Mouse (Mus musculus): ENCODE measurements at regions not wholly inside any gene's neighbourhood (a gene's known extent, or its start where the extent isn't known, plus 50 kb on each side); places are given as distances from the start of the nearest gene placed in this dataset.

GRCm38 (mm10) chr10:17203416-17204110, 519.5 kb upstream of the Cited2 start:
- Histone ChIP-seq H3K36me3 (ENCODE audit: control insufficient read depth, insufficient read depth, low read length) (no peaks in the 10 kb centered on the region), H3K27me3 (ENCODE audit: control insufficient read depth, insufficient read depth, low read length) (no peaks in the 10 kb centered on the region), H3K9me3 (ENCODE audit: control insufficient read depth, low read length) (no peaks in the 10 kb centered on the region), H3K4me3 (ENCODE audit: low read depth, low read length) (no peak overlapping the region), H3K4me2 (replicated peaks; ENCODE audit: low read depth, low read length) (no peak overlapping the region), H3K4me1 (replicated peaks; ENCODE audit: control insufficient read depth, insufficient read depth, low read length) (no peaks in the 10 kb centered on the region), H3K9ac (ENCODE audit: low read depth, low read length) (no peak overlapping the region), H3K27ac (ENCODE audit: low read depth, low read length) (no peak overlapping the region)
- WGBS = 83% methylated on average over 4 of the region's 4 CpGs
- peak; percentile 64 for ATAC-seq (ENCODE audit: low FRiP score)
- no peak for DNase-seq (ENCODE audit: low spot score)

DNA sequence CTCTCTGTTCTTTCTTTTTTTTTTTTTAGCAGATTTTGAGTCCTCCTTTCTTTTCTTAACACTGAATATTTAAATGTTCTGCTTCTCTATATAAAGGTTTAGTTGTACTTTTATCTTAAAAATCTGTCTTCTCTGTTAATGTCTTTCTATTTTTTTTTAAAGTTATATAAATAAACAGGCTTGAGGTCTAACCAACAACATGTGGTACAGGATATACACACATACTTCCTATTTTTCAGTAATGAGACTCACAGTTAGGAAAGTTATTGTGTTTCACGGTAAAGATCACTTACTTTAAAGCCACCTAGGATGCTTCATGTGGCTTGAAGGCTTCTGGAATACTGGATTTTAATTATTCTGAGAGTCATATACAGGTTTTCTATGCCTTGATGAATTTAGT, 518.9 kb upstream of the Cited2 start:
- Histone ChIP-seq H3K4me2 (replicated peaks; ENCODE audit: low read depth, low read length) (no peak overlapping the region), H3K4me1 (replicated peaks; ENCODE audit: control insufficient read depth, insufficient read depth, low read length) (no peaks in the 10 kb centered on the region), H3K9ac (ENCODE audit: low read depth, low read length) (no peak overlapping the region), H3K4me3 (ENCODE audit: low read depth, low read length) (no peak overlapping the region), H3K36me3 (ENCODE audit: control insufficient read depth, insufficient read depth, low read length) (no peaks in the 10 kb centered on the region), H3K27me3 (ENCODE audit: control insufficient read depth, insufficient read depth, low read length) (no peaks in the 10 kb centered on the region), H3K27ac (ENCODE audit: low read depth, low read length) (no peak overlapping the region), H3K9me3 (ENCODE audit: control insufficient read depth, low read length) (no peaks in the 10 kb centered on the region)
- WGBS = 74% methylated on average over 1 of the region's 1 CpGs
- ATAC-seq (ENCODE audit: low FRiP score) (no peak), DNase-seq (ENCODE audit: low spot score) (no peak)

GRCm38 (mm10) chr10:17212551-17213309, 510.3 kb upstream of the Cited2 start:
- Histone ChIP-seq H3K27ac (ENCODE audit: low read depth, low read length) (no peak overlapping the region), H3K36me3 (ENCODE audit: control insufficient read depth, insufficient read depth, low read length) (no peaks in the 10 kb centered on the region), H3K27me3 (ENCODE audit: control insufficient read depth, insufficient read depth, low read length) (no peaks in the 10 kb centered on the region), H3K9ac (ENCODE audit: low read depth, low read length) (no peak overlapping the region), H3K4me3 (ENCODE audit: low read depth, low read length) (no peak overlapping the region), H3K9me3 (ENCODE audit: control insufficient read depth, low read length) (no peaks in the 10 kb centered on the region), H3K4me1 (replicated peaks; ENCODE audit: control insufficient read depth, insufficient read depth, low read length) (peaks cover 2% of the 10 kb centered on the region; the same call in 1 of the 2 replicates), H3K4me2 (replicated peaks; ENCODE audit: low read depth, low read length) (no peak overlapping the region)
- ATAC-seq (ENCODE audit: low FRiP score) (peak; percentile 74), DNase-seq (ENCODE audit: low spot score) (peak; percentile 41)
- 26% methylated on average over 11 of the region's 12 CpGs for WGBS

DNA sequence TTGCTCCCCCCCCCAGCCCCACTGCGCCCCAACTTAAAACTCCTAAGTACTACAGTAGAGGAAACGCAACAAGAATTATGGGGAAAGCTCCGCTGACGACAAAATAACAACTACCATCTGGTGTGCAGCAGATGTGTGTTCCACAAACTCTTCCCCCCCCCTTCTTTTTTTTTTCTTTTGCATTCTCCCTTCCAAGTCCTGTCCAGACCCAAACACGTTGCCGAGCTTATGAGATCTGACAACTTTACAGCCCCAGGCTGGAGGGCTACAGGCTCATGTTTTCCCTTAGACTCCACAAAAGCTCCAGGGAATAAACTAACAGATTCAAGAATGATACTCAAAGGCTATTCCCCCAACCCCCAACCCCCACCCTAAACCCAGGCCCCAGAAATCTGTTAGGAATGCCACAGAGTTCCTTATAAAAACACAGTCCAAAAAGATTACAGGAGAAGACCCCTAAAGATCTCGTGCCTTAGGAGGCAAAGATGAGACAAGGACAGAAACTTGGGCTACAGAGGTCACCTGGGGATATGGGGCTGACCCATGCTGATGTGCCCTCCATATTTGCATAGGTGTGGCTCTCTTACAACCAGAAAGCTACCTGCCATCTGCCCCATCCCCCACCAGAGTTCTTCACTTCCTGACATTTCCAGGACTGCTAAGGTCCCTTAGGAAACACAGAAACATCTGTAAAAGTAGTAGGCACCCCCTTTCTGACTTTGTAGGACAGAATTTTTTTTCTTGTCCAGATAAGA, 509.5 kb upstream of the Cited2 start:
- ATAC-seq (ENCODE audit: low FRiP score) = peak; percentile 47
- no peaks in the 10 kb centered on the region for H3K36me3 ChIP-seq (ENCODE audit: control insufficient read depth, insufficient read depth, low read length)
- no peaks in the 10 kb centered on the region for H3K9me3 ChIP-seq (ENCODE audit: control insufficient read depth, low read length)
- no peak overlapping the region for H3K9ac ChIP-seq (ENCODE audit: low read depth, low read length)
- H3K27ac ChIP-seq (ENCODE audit: low read depth, low read length) = peak overlapping the region; percentile 30; the same call in 1 of the 2 replicates
- H3K27me3 ChIP-seq (ENCODE audit: control insufficient read depth, insufficient read depth, low read length) = no peaks in the 10 kb centered on the region
- no peak overlapping the region for H3K4me2 ChIP-seq (replicated peaks; ENCODE audit: low read depth, low read length)
- H3K4me3 ChIP-seq (ENCODE audit: low read depth, low read length) = no peak overlapping the region
- 44% methylated on average over 7 of the region's 7 CpGs for WGBS
- H3K4me1 ChIP-seq (replicated peaks; ENCODE audit: control insufficient read depth, insufficient read depth, low read length) = peaks cover 2% of the 10 kb centered on the region; the same call in 1 of the 2 replicates
- peak; percentile 38 for DNase-seq (ENCODE audit: low spot score)

DNA sequence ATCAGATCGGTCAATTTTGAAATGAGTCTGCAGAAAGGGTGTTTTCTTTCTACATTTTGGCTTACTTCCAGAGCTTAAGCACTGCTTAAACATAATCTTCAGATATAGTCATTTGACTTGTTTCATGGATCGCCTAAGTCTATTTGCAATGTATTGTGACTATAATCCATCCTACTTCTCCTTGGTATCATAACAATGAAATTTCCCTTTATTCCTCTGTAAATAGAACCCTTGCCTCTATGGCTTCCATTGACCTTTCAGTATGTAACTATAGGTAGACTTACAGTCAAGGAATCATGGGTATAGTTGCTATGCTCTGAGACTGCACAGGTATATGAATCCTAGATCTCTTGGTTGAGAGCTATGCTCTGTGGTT, 509.0 kb upstream of the Cited2 start:
- Histone ChIP-seq H3K4me3 (ENCODE audit: low read depth, low read length) (no peak overlapping the region), H3K4me2 (replicated peaks; ENCODE audit: low read depth, low read length) (no peak overlapping the region), H3K27ac (ENCODE audit: low read depth, low read length) (no peak overlapping the region), H3K9ac (ENCODE audit: low read depth, low read length) (no peak overlapping the region), H3K36me3 (ENCODE audit: control insufficient read depth, insufficient read depth, low read length) (no peaks in the 10 kb centered on the region), H3K9me3 (ENCODE audit: control insufficient read depth, low read length) (no peaks in the 10 kb centered on the region), H3K4me1 (replicated peaks; ENCODE audit: control insufficient read depth, insufficient read depth, low read length) (peaks cover 2% of the 10 kb centered on the region; the same call in 1 of the 2 replicates), H3K27me3 (ENCODE audit: control insufficient read depth, insufficient read depth, low read length) (no peaks in the 10 kb centered on the region)
- no peak for ATAC-seq (ENCODE audit: low FRiP score)
- DNase-seq (ENCODE audit: low spot score) = no peak
- WGBS = 85% methylated on average over 2 of the region's 2 CpGs

DNA sequence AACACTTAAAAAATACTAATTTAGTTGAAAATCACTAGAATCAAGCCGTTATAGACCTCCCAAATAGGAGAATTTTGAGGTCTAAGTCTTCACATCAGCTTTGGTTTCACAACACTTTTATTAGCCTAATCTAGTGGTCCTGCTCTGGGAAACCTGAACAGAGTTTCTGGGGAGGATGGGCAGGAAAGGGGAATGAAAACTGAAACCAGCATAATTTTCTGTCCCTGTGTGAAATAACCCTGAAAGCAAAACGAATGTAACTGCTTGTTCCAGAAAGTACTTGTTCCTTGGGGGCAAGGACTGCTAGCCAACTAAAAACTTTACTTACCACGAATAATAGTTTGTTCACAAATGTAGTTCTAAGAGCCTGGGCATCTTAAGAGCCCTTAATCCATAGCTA, 508.0 kb upstream of the Cited2 start:
- ATAC-seq (ENCODE audit: low FRiP score) = no peak
- H3K27ac ChIP-seq (ENCODE audit: low read depth, low read length) = no peak overlapping the region

GRCm38 (mm10) chr10:17221495-17221894, 501.5 kb upstream of the Cited2 start:
- Histone ChIP-seq H3K27ac (ENCODE audit: low read depth, low read length) (no peak overlapping the region), H3K4me3 (ENCODE audit: low read depth, low read length) (no peak overlapping the region), H3K27me3 (ENCODE audit: control insufficient read depth, insufficient read depth, low read length) (no peaks in the 10 kb centered on the region), H3K4me1 (replicated peaks; ENCODE audit: control insufficient read depth, insufficient read depth, low read length) (no peaks in the 10 kb centered on the region), H3K36me3 (ENCODE audit: control insufficient read depth, insufficient read depth, low read length) (no peaks in the 10 kb centered on the region), H3K9ac (ENCODE audit: low read depth, low read length) (no peak overlapping the region), H3K9me3 (ENCODE audit: control insufficient read depth, low read length) (no peaks in the 10 kb centered on the region), H3K4me2 (replicated peaks; ENCODE audit: low read depth, low read length) (no peak overlapping the region)
- no peak for ATAC-seq (ENCODE audit: low FRiP score)
- WGBS = 47% methylated on average over 2 of the region's 2 CpGs
- DNase-seq (ENCODE audit: low spot score) = no peak

More for the DNA sequence above, 508.0 kb upstream of the Cited2 start:
- no peak for DNase-seq (ENCODE audit: low spot score)
- no peak overlapping the region for H3K4me2 ChIP-seq (replicated peaks; ENCODE audit: low read depth, low read length)
- no peak overlapping the region for H3K9ac ChIP-seq (ENCODE audit: low read depth, low read length)
- no peaks in the 10 kb centered on the region for H3K27me3 ChIP-seq (ENCODE audit: control insufficient read depth, insufficient read depth, low read length)
- no peaks in the 10 kb centered on the region for H3K36me3 ChIP-seq (ENCODE audit: control insufficient read depth, insufficient read depth, low read length)
- 72% methylated on average over 3 of the region's 3 CpGs for WGBS
- no peaks in the 10 kb centered on the region for H3K9me3 ChIP-seq (ENCODE audit: control insufficient read depth, low read length)
- peaks cover 2% of the 10 kb centered on the region; the same call in 1 of the 2 replicates for H3K4me1 ChIP-seq (replicated peaks; ENCODE audit: control insufficient read depth, insufficient read depth, low read length)
- no peak overlapping the region for H3K4me3 ChIP-seq (ENCODE audit: low read depth, low read length)

GRCm38 (mm10) chr10:17225727-17226126, 497.3 kb upstream of the Cited2 start:
- H3K36me3 ChIP-seq (ENCODE audit: control insufficient read depth, insufficient read depth, low read length) = no peaks in the 10 kb centered on the region
- no peak for DNase-seq (ENCODE audit: low spot score)

More at GRCm38 (mm10) chr10:17225727-17226126, 497.3 kb upstream of the Cited2 start:
- H3K27ac ChIP-seq (ENCODE audit: low read depth, low read length) = no peak overlapping the region
- no peak overlapping the region for H3K9ac ChIP-seq (ENCODE audit: low read depth, low read length)
- no peaks in the 10 kb centered on the region for H3K27me3 ChIP-seq (ENCODE audit: control insufficient read depth, insufficient read depth, low read length)
- H3K4me3 ChIP-seq (ENCODE audit: low read depth, low read length) = no peak overlapping the region
- no peaks in the 10 kb centered on the region for H3K4me1 ChIP-seq (replicated peaks; ENCODE audit: control insufficient read depth, insufficient read depth, low read length)
- ATAC-seq (ENCODE audit: low FRiP score) = no peak
- no peaks in the 10 kb centered on the region for H3K9me3 ChIP-seq (ENCODE audit: control insufficient read depth, low read length)
- H3K4me2 ChIP-seq (replicated peaks; ENCODE audit: low read depth, low read length) = no peak overlapping the region
- WGBS = 84% methylated on average over 1 of the region's 1 CpGs
